Mouse (Mus musculus) spleen, postnatal 36 days (tissue): ENCODE measurements around the gene Cpn1.
"Not testable (repeated sequence)": the region's sequence is repeated elsewhere in the genome, so short reads cannot be mapped to it uniquely, and the experiment has no call there.

Experiments
- DNase-seq, 2 experiments: peaks; one replicate each; pipeline ENCODE4 v3.0.0; 2022; ENCODE audit warnings: low spot score in 2 of 2, mixed read lengths in 1 of 2

Gene Cpn1

GRCm38 (mm10) chr19:43981992-43982391 lies 4.4 kb downstream of the Cpn1 start:
- DNase-seq, result no peak

GRCm38 (mm10) chr19:43980711-43981110 lies 5.6 kb downstream of the Cpn1 start:
- DNase-seq, result no peak

GRCm38 (mm10) chr19:43977799-43978198 lies 8.6 kb downstream of the Cpn1 start:
- no peak for DNase-seq

GRCm38 (mm10) chr19:43976661-43977060 lies 9.7 kb downstream of the Cpn1 start:
- no peak for DNase-seq

DNA sequence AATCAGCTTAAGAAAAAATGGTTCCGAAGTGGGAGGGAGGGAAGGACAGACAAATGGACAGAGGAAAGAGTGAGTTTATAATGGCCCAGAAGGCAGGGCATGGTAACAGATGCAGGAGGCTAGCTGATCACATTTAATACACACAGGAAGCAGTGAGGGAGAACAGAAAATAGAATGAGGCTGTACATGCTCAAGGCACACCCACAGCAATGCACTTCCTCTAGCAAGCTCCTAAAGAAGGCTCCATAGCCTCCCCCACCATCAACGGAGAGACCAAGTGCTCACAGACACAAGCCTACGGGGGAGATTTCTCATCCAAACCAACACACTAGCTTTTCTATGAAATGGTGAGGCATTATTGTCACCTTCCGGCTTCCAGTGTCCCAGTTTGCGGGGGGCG lies 12.1 kb downstream of the Cpn1 start:
- DNase-seq, result no peak

- no peak for DNase-seq
Measured at GRCm38 (mm10) chr19:43973711-43974110, 12.6 kb downstream of the Cpn1 start.

GRCm38 (mm10) chr19:43972129-43972528 lies 14.2 kb downstream of the Cpn1 start:
- DNase-seq, result no peak

GRCm38 (mm10) chr19:43968436-43969026 lies 17.8 kb downstream of the Cpn1 start:
- no peak for DNase-seq

- DNase-seq, result no peak
Measured at GRCm38 (mm10) chr19:43966481-43966880, 19.9 kb downstream of the Cpn1 start.

GRCm38 (mm10) chr19:43965496-43966085 lies 20.8 kb downstream of the Cpn1 start:
- peak; percentile 22 to 35 for DNase-seq

DNA sequence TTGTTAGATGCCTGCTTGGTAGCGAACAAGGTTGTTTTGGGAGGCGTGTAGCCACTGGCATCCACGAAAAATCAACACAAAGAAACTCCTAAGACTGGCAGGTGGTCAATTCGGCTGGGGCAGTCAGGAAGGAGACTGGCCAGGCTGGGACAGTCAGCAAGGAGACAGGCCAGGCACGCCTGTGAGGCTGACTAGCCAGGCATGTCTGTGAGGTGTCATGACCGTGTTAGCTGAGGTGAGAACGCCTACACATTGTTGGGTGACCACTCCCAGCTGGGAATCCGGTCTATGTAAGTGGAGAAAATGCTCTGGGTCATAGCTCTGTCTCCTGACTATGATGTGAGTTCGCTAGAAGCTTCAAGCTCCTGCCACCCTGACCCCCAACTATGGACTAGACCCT lies 23.6 kb downstream of the Cpn1 start:
- DNase-seq, result no peak

DNA sequence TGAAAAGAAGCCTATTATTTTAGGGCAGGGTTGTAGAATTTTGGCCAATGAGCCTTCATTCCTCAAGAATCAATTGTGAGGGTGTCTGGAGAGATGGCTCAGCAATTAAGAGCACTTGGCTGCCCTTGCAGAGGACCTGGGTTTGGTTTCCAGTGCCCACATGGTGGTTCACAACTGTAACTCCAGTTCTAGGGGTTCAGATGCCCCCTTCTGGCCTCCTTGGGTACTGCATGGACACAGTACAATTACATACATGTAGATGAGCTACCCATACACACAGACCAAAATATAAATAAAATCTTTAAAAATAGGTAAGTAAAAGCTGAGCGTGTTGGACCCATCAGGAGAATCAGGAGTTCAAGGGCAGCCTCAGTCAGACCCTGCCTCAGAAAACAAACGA lies 25.2 kb downstream of the Cpn1 start:
- DNase-seq, result no peak

GRCm38 (mm10) chr19:43960014-43960413 lies 26.3 kb downstream of the Cpn1 start:
- DNase-seq, result no peak

DNA sequence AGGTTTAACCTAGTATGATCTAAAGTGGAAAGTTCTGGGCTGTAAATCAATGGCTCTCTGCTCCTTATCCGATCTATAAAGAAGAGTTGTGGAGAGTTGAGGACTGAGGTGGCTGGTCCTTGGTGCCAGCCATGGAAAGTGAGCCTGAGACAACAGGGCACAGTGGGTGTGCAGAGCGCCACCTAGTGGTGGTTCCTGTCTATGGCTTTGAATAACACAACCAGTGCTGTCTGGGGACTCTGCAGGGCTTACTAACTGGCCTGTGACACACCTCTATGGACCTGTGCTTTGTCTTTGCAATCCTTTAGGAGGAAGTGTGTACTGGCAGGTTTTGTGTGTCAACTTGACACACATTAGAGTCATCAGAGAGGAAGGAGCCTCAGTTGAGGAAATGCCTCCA lies 27.2 kb downstream of the Cpn1 start:
- DNase-seq, result peak; percentile 24 to 46

GRCm38 (mm10) chr19:43957881-43958280 lies 28.5 kb downstream of the Cpn1 start:
- no peak for DNase-seq

GRCm38 (mm10) chr19:43957402-43957801 lies 29.0 kb downstream of the Cpn1 start:
- no peak for DNase-seq

DNA sequence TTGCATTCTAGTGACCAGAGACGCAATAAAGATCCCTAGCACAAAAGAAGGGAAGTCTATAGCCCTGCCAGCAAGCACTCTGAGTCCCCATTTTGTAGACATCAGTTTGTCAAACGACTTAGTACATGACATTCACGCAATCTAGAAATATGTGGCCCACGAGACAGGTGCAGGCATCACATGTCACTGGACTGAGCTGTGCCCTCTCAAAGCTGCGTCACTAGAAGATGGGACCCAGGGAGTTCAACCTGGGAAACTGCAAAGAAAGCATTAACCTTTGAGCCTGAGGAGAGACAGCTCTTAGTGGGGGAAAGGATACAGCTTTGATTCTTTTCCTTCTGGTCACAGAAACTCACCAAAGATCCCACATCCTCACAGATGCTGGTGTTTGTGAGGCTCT lies 31.1 kb downstream of the Cpn1 start:
- no peak for DNase-seq

DNA sequence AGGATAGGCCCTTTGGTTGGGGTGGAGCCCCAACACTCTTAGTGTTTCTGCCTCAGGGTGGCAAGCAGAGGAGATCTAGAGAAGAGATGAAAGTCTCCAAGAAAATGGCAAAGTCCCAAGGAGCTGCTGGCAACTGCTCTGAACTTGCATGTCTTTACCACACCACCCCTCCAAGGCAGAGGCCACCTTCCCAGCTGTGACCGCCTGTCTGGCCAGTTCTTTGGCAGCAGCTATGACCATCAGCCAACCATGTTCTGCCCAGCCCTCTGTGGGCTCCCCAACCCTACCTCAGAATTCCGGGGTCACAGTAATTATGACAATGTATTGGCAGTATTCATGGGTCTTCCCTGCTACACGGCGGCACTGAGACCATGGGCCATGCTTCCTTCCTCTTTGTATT lies 31.5 kb downstream of the Cpn1 start:
- no peak for DNase-seq

DNA sequence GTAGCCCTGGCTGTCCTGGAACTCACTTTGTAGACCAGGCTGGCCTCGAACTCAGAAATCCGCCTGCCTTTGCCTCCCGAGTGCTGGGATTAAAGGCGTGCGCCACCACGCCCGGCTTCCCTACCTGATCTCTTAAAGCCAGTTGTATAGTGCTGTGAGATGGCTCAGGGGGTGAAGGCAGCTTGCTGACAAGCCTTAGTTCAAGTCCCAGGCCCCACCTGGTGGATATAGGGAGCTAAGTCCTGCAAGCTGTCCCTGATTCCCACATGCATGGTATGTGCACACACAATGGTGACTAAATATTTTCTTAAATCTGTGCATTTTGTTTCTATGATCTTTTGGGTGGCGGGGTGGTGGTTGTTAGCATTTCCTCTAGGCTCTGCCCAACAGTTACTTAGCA lies 33.4 kb downstream of the Cpn1 start:
- DNase-seq, result not testable (repeated sequence)

GRCm38 (mm10) chr19:43949111-43949810 lies 37.1 kb downstream of the Cpn1 start:
- no peak for DNase-seq

DNA sequence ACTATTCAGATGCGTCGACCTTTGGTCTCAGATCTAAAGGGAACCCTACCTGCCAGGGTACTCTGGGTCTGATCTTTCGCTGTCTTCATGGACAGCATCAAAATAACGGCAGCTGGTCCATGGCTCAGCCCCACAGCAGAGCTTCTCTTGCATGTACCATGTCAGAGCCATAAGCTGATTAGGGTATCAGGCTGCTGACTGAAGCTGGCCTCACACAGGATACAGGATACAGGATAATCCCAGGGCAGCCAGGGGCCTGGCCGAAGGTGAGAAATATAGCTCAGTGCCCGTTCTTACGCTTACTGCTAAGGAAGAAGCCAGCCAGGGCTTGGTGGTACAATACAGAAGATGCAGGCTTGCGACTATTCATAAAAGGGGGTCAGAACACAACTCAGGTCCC lies 41.8 kb downstream of the Cpn1 start:
- no peak for DNase-seq

- DNase-seq, result no peak
Measured at GRCm38 (mm10) chr19:43943076-43943475, 43.3 kb downstream of the Cpn1 start.
